Mouse (Mus musculus) gastrocnemius, adult 18-20 months (tissue): ENCODE measurements around the gene Cntnap2. TPM values are rescaled to one million over a fixed set of nuclear protein-coding genes. Genes with fewer than 3 reads are reported as not detected.

Source experiments
- DNase-seq: peaks from one replicate; pipeline ENCODE4 v3.0.0; 2021; ENCODE audit warnings: low spot score
- total RNA-seq, 2 experiments: library from RNA; stranded (reverse); gene quantifications; 2 replicates each; pipeline ENCODE4 v1.2.3; 2021

Gene Cntnap2
- total RNA-seq, 2 experiments from 2014 or later, result 7.5 to 8.3 TPM

DNA sequence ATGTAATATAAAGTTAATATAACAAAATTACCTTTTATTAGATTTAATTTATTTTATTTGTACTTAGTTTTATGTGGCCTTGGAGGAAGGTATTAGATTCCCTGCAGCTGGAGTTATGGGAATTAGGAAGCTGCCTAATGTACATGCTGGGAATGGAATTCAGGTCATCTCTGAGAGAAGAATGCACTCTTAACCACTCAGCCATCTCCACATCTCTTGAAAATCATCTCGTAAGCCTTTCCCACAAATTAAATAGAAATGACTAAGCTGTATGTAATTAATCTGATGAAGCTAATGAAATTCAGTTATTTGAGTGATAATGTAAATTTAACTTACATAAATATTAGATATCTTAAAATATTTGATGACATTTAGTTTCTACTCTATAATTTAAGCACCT lies 826.3 kb downstream of the Cntnap2 start:
- no peak for DNase-seq

DNA sequence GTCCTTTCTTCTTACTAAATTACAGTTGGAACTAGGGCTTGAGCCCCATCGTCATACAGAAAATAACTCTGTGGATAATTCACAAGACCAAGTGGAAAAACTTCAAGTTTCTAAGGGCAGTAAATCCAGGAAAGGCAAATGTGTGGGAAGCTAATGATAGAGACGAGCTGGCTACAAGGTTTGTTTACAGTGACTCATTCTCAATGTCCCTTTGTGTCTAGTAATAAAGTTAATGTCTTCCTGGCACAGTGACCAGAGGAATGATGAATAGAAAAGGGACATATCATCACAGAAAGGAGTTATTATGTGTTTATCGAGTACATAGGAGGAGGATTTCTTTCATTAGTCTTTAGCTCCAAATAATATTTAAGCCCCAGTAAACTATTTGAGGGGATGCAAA lies 828.7 kb downstream of the Cntnap2 start:
- DNase-seq, result no peak

DNA sequence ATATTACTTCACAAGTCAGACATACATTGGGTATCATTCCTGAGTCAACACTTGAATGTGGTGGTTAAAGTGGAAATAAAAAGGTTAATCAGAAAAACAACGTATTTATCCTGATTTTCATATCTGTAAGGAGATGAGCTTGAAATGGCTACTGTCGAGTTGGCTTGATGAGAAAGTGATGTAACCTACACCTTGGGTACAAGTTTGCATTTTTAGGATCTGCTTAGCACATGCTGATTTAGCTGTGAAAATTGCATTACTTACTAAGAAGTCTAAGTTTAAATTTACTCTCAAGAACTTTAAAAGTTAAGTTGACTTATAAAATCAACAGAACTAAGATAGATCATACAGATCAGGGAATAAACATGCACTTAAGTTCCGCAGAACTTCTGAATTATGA lies 879.1 kb downstream of the Cntnap2 start:
- no peak for DNase-seq

DNA sequence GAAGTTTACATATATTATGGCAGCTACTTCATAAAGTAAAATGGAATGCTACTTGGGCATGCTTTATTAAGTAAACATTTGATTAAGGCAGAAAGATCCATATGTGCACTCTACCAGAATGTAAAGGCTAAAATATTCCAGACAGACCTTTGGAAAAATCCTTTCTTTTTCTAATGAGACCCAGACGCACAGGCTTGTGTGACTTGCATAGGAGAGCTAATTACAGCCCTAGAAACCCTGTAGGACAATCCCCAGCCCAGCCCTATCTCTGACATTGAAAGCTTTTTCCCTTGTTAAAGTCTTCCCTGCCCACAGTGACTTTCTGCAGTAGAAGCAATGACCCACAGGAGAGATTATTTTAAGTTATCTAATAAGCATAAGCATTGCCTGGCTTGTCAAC lies 879.6 kb downstream of the Cntnap2 start:
- DNase-seq, result no peak

DNA sequence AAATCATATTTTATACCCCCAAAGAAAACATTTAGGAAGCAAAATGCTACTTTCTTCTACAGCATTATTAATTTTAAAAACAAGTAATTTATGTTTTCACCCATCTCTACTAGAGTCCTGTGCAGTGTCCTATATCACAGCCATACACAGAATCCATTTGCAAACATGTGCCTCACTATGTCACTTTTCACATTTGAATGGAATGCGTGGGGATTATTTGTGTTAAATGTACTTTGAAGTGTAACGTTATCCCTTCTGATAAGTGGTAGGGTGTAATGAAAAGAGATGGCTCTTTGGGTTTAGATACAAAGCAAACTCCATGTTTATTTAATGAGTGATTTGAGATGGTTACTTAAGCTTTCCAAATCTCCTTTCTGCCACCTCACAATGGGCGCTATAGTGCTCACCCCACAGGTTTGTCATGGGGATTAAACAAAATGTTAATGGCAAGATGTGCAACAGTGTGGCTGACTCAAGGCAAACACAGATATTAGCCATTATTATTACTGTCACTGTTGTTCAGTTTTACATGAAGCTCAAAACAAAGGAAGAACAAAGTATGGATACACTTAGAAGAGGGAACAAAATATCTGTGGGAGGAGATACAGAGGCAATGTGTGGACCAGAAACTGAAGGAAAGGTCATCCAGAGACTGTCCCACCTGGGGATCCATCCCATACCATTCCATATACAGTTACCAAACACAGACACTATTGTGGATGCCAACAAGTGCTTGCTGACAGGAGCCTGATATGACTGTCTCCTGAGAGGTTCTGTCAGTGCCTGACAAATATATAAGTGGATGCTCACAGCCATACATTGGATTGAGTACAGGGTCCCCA lies 886.2 kb downstream of the Cntnap2 start:
- no peak for DNase-seq

DNA sequence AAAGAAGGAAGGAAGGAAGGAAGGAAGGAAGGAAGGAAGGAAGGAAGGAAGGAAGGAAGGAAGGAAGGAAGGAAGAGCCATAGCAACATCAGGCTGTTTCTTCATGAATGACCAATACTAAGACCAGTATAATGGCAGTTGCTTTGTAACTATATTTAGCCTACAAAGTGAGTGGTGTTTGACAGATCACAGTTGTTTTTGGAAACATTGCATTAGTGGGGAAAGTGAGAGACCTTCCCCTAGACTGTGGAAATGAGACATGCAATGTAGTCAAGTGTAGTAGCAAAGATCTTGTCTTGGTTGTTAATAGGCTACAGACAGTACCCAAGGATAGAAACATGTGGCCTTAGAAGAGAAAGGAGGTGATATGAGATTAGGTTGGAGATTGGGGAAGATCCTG lies 895.6 kb downstream of the Cntnap2 start:
- DNase-seq, result no peak

DNA sequence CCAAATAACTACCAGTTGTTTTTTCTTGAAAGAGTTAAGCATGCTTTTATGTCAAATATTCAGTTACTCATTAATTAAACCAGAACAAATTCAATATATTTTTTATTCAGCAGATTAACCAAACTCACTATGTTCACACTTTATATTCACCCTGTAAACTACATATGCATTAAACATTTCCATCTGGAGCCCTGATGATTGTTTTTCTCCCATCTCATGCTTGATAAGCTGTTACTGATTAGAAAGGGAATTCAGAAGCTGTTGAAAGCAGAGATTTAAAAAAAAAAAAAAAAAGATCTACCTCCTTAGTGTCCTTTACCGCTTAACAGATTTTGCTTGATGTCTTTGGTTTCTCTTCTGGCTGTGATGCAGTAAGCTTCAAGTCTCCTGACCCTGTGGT lies 905.3 kb downstream of the Cntnap2 start:
- DNase-seq, result no peak

DNA sequence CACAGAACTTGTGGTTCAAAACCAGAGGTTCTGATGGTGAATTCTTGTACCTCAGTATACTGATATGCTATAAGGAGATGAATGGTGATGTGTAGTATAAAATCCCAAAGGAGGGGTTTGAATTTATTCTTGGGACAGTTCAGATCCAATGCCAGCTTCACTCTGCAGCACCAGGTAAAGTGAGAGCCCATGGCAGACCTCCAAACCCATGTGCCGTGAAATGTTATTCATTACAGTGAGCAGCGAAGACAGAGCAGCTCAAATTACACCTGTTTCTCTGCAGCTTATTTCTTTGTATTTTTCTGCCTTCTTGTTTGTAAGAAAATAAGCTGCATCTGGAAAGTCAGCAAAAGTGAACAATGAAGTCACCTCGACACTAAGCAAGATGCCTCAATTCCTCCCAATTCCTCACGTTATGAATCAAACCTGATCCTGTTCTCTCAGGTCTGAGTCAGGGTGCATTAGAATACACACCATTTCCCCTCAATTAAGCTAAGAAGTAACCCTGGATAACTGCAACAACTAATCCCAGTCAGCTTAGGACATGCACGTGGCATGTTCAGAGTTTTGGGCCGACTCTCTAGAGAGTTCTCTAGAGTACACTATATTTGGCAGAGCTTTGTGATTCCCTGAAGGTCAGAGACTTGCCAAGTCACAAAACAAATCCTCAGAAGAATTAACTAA lies 915.5 kb downstream of the Cntnap2 start:
- no peak for DNase-seq

DNA sequence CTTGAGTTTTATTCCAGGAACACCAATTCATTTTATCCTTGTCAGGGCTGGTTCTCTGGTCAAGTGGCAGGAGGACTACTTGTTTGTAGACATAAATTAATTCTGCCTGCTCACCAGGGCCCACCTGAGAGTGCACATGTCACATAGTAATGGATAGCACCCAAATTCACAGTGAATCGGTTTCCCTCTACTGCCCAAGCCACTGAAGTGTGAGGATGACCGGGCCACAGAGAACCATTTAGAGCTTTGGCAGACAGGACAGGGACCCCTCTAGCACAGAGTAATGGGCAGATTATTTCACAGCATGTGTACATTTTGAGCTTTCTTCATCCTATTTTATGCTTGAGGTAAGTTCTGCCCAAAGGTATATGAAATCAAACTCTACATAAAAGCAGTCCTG lies 920.0 kb downstream of the Cntnap2 start:
- DNase-seq, result no peak

DNA sequence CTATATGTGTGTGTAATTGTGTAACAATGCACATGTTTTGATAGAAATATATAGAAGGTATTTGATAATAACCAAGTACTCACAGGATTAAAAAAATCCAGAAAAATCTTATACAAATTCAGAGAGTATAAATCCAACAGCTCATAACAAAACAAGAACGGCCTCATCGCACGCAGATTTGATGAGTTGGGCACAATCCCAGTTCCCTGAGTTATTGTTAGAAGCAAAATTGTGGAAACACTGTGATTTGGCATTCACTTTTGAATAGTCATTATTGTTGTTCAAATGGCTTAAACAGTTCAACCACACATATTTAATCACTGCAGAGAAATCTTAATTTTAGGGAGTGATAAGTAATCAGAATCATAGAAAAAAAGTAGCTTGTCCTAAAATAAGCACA lies 928.9 kb downstream of the Cntnap2 start:
- no peak for DNase-seq

DNA sequence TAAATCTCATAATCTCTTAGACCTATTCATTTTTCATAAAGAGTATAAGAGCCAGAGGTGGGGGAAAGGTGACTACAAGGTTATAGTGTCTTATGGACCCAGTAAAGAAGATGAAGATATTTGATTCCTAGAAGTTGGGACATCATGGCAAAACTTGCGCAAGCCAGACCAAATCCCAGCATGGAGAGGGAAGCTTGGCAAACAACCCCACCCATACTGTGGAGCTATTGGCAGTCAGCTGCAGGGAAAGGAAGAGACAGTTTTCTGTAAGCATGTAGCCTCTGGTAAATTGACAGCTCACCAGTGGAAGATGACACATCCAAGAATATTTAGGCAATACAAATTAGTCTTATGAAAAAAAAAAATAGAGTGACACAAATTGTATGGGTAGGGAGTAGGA lies 931.9 kb downstream of the Cntnap2 start:
- DNase-seq, result no peak

DNA sequence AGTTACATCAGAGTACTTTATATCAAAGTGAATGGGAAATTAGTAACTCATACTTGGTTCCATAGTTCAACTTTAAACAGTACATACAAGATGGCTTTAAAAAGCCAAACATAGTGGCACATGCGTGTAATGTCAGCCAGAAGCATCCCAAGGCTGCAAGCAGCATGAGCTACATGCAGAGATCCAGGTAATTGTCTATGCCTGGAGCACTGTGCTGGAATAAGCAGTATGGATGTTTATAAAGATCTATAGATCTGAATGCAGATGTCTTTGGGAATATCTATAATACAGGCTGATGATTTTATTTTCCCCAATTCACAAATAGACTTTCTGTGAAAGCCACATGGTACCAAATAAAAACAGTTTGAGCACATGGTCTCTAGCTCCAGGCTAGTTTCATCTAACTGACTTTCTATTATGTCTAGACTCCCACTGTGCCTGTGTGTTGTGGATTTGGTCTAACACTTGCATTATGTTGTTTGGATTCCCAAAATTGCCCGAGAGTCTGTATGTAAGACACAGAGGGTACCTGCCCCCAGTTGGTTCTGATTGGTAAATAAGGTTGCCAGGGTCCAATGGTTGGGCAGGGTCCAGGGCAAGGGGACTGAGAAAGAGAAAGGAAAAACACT lies 963.5 kb downstream of the Cntnap2 start:
- no peak for DNase-seq

DNA sequence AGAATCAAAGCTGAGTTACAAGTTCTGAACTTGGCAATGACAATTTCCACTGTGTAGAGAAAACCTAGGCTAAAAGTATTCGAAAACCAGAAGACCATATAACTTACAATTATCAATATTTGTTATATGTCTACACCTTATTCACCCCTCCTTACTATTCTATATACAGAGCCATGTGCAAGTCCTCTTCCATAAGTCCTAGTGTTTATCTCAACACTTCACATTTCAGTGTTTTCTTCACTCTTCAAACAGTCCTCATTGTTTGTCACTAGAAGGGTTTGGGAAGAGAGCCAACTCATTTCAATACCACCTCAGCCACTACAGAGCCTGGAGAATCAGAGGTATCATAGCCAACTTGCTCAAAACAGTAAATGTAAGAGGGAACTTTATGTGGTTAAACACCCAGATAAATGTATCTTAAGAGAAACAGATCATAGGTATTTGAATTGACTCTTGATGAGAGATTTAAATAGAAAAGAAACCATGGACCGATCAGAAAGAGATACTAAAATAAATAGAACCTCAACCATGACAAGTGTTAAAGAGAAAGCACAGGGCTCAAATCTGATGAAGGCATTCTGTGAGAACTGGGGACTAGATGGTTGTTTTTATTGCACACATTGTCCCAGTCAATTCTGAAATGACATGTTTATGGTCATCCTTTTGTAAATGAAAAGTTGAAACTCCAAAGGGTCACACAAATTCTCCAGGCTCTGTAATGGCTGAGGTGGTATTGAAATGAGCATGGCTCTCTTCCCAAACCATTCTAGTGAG lies 972.9 kb downstream of the Cntnap2 start:
- DNase-seq, result no peak

DNA sequence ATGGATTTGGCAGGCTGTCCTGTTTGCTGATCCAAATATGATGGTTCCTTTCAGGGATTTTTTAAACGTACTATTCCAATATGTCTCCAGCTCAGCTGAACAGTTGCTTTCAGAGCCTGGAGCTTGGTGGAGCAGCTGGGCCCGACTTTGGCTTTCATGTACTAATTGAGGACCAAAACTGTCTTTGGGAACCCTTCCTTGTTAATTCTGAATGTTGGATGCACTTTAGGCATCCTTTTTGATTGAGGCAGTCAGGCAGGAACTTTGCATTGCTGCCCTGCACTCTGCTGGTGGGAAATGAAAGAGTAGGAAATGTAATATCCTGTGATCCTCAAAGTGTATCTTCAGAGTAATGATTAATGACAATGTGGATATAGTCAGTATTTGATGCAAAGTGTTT lies 974.0 kb downstream of the Cntnap2 start:
- DNase-seq, result no peak

DNA sequence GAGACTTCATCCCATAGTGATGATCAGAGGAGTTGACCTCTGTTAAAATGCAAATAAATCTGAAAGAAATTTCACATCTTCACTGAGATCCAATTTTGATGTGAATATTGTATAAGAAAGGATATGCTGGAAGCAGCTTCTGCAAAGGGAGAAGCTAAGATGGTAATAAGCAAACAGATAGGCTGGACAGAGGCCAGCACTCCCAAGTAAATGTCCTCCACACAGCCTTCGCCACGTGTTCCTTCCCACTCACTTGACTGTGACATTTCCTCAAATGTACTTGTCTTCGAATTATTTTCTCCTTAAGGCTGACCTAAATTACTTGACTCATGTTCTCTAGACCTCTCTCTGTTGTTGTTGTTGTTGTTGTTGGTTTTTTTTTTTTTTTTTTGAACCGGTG lies 981.5 kb downstream of the Cntnap2 start:
- DNase-seq, result no peak

DNA sequence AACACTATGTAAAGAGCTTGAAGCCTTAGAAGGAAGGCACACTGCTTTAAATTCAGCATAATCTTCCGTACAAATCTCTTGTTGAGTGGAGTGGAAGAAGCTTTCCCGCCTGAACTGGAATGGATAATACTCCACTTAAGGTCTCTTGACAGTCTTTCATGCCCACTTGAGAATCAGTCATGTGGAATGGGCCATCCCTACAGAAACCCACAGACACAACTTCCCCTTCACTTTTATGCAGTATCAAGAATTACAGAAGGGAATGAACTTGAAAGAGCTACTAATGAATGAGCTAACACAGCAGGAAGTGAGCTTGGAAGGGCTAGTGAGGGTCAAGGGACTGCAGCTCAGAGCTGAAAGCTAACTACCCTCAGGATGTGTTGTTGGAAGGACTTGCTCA lies 1021.1 kb downstream of the Cntnap2 start:
- no peak for DNase-seq

DNA sequence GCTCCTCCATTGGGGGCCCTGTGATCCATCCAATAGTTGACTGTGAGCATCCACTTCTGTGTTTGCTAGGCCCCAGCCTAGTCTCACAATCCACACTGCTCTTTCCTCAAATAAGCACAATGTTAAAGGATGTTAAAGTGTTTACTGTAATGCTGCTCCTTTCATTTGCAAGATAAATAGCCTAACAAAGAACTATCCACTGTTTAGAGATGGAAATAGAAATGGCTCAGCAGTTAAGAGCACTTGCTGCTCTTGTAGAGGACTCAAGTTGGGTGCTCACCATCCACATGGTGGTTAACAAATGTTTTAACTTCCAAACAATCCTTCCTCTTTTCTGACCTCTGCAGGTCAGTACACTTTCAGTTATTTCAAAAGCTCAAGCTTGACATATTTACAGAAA lies 1022.3 kb downstream of the Cntnap2 start:
- no peak for DNase-seq

DNA sequence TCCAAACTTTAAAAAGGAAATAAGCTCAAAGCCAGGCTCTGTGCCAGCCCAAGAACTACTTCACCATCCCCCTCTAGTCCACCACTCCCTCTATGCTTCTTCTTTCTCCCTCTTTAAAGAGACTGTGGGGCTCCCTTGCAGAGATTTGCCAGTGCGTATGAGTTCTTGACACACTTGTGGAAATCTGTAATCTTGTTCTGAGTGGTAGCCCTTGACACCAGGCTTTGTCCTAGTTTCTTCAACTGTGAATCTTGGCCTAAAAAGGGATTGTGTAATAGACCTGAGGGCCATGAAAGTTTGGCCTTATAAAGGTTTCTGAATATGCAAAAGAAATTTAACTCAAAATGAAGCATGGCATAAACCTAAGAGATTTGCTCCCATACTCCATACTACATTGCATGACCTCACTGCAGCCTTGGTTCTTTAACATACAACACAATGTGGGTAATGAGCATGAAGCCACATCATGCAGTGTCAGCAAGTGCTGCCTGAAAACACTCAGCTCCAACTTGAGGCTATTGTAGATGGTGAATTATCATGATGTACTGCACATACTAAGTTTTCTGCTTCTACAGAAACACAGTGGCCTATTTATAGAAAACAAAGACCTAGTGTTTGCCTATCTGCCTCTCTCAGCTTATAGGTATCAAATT lies 1084.2 kb downstream of the Cntnap2 start:
- DNase-seq, result no peak

DNA sequence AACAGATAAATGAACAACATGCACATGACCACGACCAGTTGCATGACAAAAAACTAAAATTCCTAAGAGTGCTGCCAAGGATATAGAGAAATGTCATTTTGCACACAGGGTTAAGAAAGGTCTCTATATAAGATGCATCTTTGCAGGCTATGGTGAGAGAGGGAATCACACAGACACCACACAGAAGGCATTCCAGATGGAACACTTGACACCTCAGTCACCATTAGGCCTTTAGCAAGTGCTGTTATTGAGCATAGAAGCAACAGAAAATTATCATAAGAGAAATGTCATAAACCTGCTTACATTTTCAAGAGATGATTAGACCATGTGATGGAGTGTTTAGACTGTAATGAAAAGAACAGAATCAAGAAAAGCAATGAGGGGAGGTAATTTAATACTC lies 1107.7 kb downstream of the Cntnap2 start:
- no peak for DNase-seq

DNA sequence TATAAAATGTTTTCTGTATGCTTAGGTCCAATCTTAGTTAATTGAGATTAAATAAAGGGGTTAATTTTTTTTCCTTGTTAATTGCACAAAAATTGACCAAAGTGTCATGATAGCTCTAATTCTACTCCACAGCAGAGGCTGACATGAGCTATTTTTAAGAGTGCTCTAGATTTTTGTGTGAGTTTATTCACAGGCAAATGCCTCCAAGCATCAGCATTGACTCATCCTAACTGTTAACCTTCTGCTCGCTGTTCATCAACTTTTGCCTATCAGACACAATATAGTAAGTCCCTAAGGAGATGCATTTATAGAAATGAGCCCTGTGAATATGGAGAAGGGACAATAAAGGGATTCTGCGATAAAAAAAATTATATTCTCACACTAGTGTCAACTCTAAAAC lies 1138.1 kb downstream of the Cntnap2 start:
- no peak for DNase-seq

DNA sequence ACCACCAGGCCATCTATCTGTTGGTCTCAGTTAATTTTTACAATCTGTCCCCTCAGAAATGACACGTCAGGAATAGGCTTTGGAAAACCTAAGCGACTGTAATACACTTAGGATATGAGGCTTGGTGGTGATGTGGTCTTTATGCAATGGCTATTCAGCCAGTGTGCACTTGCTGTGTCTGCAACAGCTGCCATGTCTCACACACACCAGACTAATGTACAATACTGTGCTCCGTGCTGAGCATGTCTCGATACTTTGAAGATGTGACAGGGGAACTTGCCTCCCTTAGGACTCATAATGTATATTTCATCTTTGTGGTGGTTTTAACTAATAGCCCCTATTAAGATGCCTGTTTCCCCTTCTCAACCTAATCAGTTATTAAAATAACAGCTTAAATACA lies 1142.7 kb downstream of the Cntnap2 start:
- no peak for DNase-seq
